Mouse (Mus musculus) hindbrain, embryonic 14.5 days (tissue): ENCODE data around the gene Greb1. TPM values are rescaled to one million over a fixed set of nuclear protein-coding genes. Genes with fewer than 3 reads are reported as not detected.

ENCODE experiments used
- ATAC-seq: fragments of 200-750 bp; cut with Nextera tagmentation; 2 replicates; pipeline ENCODE4 v1.8.0; 2017; ENCODE audit warnings: moderate number of reproducible peaks, mild to moderate bottlenecking, moderate TSS enrichment, moderate library complexity; ENCODE audit not compliant: low FRiP score
- DNase-seq: peaks from one replicate; pipeline ENCODE4 v3.0.0-alpha.2; 2015; ENCODE audit warnings: low spot score
- H3K27ac ChIP-seq: fragments of 300-500 bp; sonication (generic); 2 replicates; pipeline ENCODE4 v1.5.1; 2014; ENCODE audit warnings: mild to moderate bottlenecking, moderate library complexity
- H3K27me3 ChIP-seq: fragments of 300-500 bp; sonication (generic); 2 replicates; pipeline ENCODE4 v1.6.1; 2014; ENCODE audit warnings: mild to moderate bottlenecking, low read length, mixed read lengths; ENCODE audit not compliant: control insufficient read depth, insufficient read depth
- H3K36me3 ChIP-seq: fragments of 300-500 bp; sonication (generic); replicated peaks from 2 replicates; pipeline ENCODE4 v1.6.1; 2014; ENCODE audit not compliant: control insufficient read depth, insufficient read depth
- H3K4me1 ChIP-seq: fragments of 300-500 bp; sonication (generic); replicated peaks from 2 replicates; pipeline ENCODE4 v1.6.1; 2014; ENCODE audit warnings: antibody characterized with exemption, low read length, mixed read lengths; ENCODE audit not compliant: control insufficient read depth, insufficient read depth
- H3K4me2 ChIP-seq: fragments of 300-500 bp; sonication (generic); replicated peaks from 2 replicates; pipeline ENCODE4 v1.6.1; 2014; ENCODE audit warnings: mild to moderate bottlenecking, moderate library complexity
- H3K4me3 ChIP-seq: fragments of 300-500 bp; sonication (generic); replicated peaks from 2 replicates; pipeline ENCODE4 v1.5.1; 2014; ENCODE audit warnings: mild to moderate bottlenecking, low read length
- H3K9ac ChIP-seq: fragments of 300-500 bp; sonication (generic); 2 replicates; pipeline ENCODE4 v1.6.1; 2014
- H3K9me3 ChIP-seq: fragments of 300-500 bp; sonication (generic); 2 replicates; pipeline ENCODE4 v1.6.1; 2016; ENCODE audit warnings: low read length; ENCODE audit not compliant: control insufficient read depth
- WGBS: fragments of 180-500 bp; shearing (Covaris S2); extraction: QIAGEN DNeasy Blood & Tissue Kit; methylation state at CpG from one replicate; pipeline ENCODE4 v1.1.7; 2014; 5-methylcytosine and 5-hydroxymethylcytosine counted together
- polyA plus RNA-seq: library from polyadenylated mRNA; unstranded; fragments of >200 nt; fragmentation: Nextera tagmentation; extraction: Ambion mirVana; gene quantifications from 2 replicates; pipeline ENCODE4 v1.2.1, GENCODE M21; 2014

Greb1 gene
- polyA plus RNA-seq, 1 experiment from 2014 or later, result 0.88 TPM

GRCm38 (mm10) chr12:16834701-16835100, 34.0 kb upstream of the Greb1 start:
- H3K4me2 ChIP-seq, result no peak overlapping the region

GRCm38 (mm10) chr12:16831071-16831470, 30.4 kb upstream of the Greb1 start:
- ATAC-seq, result no peak
- 93% methylated on average over 4 of the region's 4 CpGs for WGBS
- Histone ChIP-seq H3K9me3 (no peaks in the 10 kb centered on the region), H3K9ac (no peak overlapping the region), H3K4me3 (no peak overlapping the region), H3K36me3 (peaks cover 33% of the 10 kb centered on the region), H3K27ac (no peak overlapping the region), H3K4me2 (no peak overlapping the region), H3K27me3 (no peaks in the 10 kb centered on the region), H3K4me1 (no peaks in the 10 kb centered on the region)
- no peak for DNase-seq

More at GRCm38 (mm10) chr12:16834701-16835100, 34.0 kb upstream of the Greb1 start:
- H3K9ac ChIP-seq, result no peak overlapping the region
- no peak overlapping the region for H3K4me3 ChIP-seq
- no peak for ATAC-seq
- no peaks in the 10 kb centered on the region for H3K9me3 ChIP-seq
- no peaks in the 10 kb centered on the region for H3K36me3 ChIP-seq
- H3K27ac ChIP-seq, result no peak overlapping the region
- no peaks in the 10 kb centered on the region for H3K27me3 ChIP-seq
- WGBS, result 67% methylated on average over 11 of the region's 11 CpGs
- no peaks in the 10 kb centered on the region for H3K4me1 ChIP-seq
- no peak for DNase-seq

- Histone ChIP-seq H3K4me3 (no peak overlapping the region), H3K9me3 (no peaks in the 10 kb centered on the region), H3K36me3 (peaks cover 44% of the 10 kb centered on the region), H3K9ac (no peak overlapping the region), H3K27me3 (no peaks in the 10 kb centered on the region), H3K27ac (no peak overlapping the region), H3K4me1 (no peaks in the 10 kb centered on the region), H3K4me2 (no peak overlapping the region)
- WGBS, result 92% methylated on average over 2 of the region's 2 CpGs
- DNase-seq (no peak), ATAC-seq (no peak)
Measured at GRCm38 (mm10) chr12:16829785-16830184, 29.1 kb upstream of the Greb1 start.

GRCm38 (mm10) chr12:16828505-16828904, 27.8 kb upstream of the Greb1 start:
- DNase-seq (no peak), ATAC-seq (no peak)
- no peak overlapping the region for H3K4me3 ChIP-seq
- no peak overlapping the region for H3K27ac ChIP-seq
- H3K9me3 ChIP-seq, result no peaks in the 10 kb centered on the region
- H3K36me3 ChIP-seq, result peaks cover 57% of the 10 kb centered on the region
- no peak overlapping the region for H3K9ac ChIP-seq
- WGBS, result 74% methylated on average over 6 of the region's 6 CpGs
- H3K4me2 ChIP-seq, result no peak overlapping the region
- H3K27me3 ChIP-seq, result no peaks in the 10 kb centered on the region
- H3K4me1 ChIP-seq, result no peaks in the 10 kb centered on the region

GRCm38 (mm10) chr12:16823701-16824100, 23.0 kb upstream of the Greb1 start:
- no peak overlapping the region for H3K4me3 ChIP-seq
- no peak for ATAC-seq
- no peaks in the 10 kb centered on the region for H3K27me3 ChIP-seq
- peaks cover under 1% of the 10 kb centered on the region for H3K4me1 ChIP-seq
- H3K9ac ChIP-seq, result no peak overlapping the region
- H3K27ac ChIP-seq, result no peak overlapping the region
- no peak for DNase-seq
- H3K9me3 ChIP-seq, result no peaks in the 10 kb centered on the region
- WGBS, result 81% methylated on average over 1 of the region's 1 CpGs
- peaks cover 91% of the 10 kb centered on the region for H3K36me3 ChIP-seq
- H3K4me2 ChIP-seq, result no peak overlapping the region

GRCm38 (mm10) chr12:16822181-16822734, 21.6 kb upstream of the Greb1 start:
- no peak overlapping the region for H3K9ac ChIP-seq
- no peak overlapping the region for H3K4me2 ChIP-seq
- H3K4me1 ChIP-seq, result peaks cover 6% of the 10 kb centered on the region
- peaks cover 85% of the 10 kb centered on the region for H3K36me3 ChIP-seq
- DNase-seq, result no peak
- no peak overlapping the region for H3K4me3 ChIP-seq
- no peak for ATAC-seq
- 96% methylated on average over 10 of the region's 10 CpGs for WGBS
- H3K27me3 ChIP-seq, result no peaks in the 10 kb centered on the region
- H3K9me3 ChIP-seq, result no peaks in the 10 kb centered on the region
- H3K27ac ChIP-seq, result no peak overlapping the region

GRCm38 (mm10) chr12:16820761-16821160, 20.1 kb upstream of the Greb1 start:
- Histone ChIP-seq H3K4me3 (no peak overlapping the region), H3K27ac (peak overlapping the region; percentile 58; the same call in 1 of the 2 replicates), H3K36me3 (peaks cover 84% of the 10 kb centered on the region), H3K4me1 (peaks cover 6% of the 10 kb centered on the region), H3K9ac (no peak overlapping the region), H3K9me3 (no peaks in the 10 kb centered on the region), H3K4me2 (no peak overlapping the region), H3K27me3 (no peaks in the 10 kb centered on the region)
- no peak for DNase-seq
- WGBS, result 64% methylated on average over 7 of the region's 7 CpGs
- ATAC-seq, result peak; percentile 51; the same call in 1 of the 2 replicates

- H3K36me3 ChIP-seq, result peaks cover 64% of the 10 kb centered on the region
- no peak overlapping the region for H3K4me2 ChIP-seq
- ATAC-seq, result peak; percentile 65
- 17% methylated on average over 11 of the region's 11 CpGs for WGBS
- H3K9me3 ChIP-seq, result no peaks in the 10 kb centered on the region
- H3K9ac ChIP-seq, result 0 out of 2 replicates have a peak overlapping the region, but pooled peaks have one; percentile 10
- no peak overlapping the region for H3K4me3 ChIP-seq
- no peaks in the 10 kb centered on the region for H3K27me3 ChIP-seq
- peaks cover 6% of the 10 kb centered on the region for H3K4me1 ChIP-seq
- peak; percentile 49 for DNase-seq
- H3K27ac ChIP-seq, result peak overlapping the region; percentile 66
Measured at GRCm38 (mm10) chr12:16818513-16818912, 17.8 kb upstream of the Greb1 start.

GRCm38 (mm10) chr12:16817147-16817546, 16.5 kb upstream of the Greb1 start:
- Histone ChIP-seq H3K36me3 (peaks cover 51% of the 10 kb centered on the region), H3K27ac (no peak overlapping the region), H3K4me1 (peaks cover 13% of the 10 kb centered on the region), H3K9ac (no peak overlapping the region), H3K27me3 (no peaks in the 10 kb centered on the region), H3K9me3 (no peaks in the 10 kb centered on the region), H3K4me2 (no peak overlapping the region), H3K4me3 (no peak overlapping the region)
- WGBS, result 87% methylated on average over 4 of the region's 4 CpGs
- no peak for DNase-seq
- no peak for ATAC-seq

GRCm38 (mm10) chr12:16811477-16811876, 10.8 kb upstream of the Greb1 start:
- H3K4me1 ChIP-seq, result peaks cover 15% of the 10 kb centered on the region
- ATAC-seq, result peak; percentile 18; the same call in 1 of the 2 replicates
- no peak for DNase-seq

More at GRCm38 (mm10) chr12:16811477-16811876, 10.8 kb upstream of the Greb1 start:
- Histone ChIP-seq H3K27me3 (peaks cover 12% of the 10 kb centered on the region), H3K9me3 (no peaks in the 10 kb centered on the region), H3K4me3 (peak overlapping the region; percentile 95), H3K9ac (peak overlapping the region; percentile 93), H3K36me3 (peaks cover 7% of the 10 kb centered on the region; the same call in 1 of the 2 replicates), H3K27ac (peak overlapping the region; percentile 78; the same call in 1 of the 2 replicates), H3K4me2 (peak overlapping the region; percentile 93)
- 6% methylated on average over 15 of the region's 15 CpGs for WGBS
